Mouse (Mus musculus) liver, postnatal 0 days (tissue): Measurements from ENCODE around the gene Mesp2. TPM values are rescaled to one million over a fixed set of nuclear protein-coding genes. Genes with fewer than 3 reads are reported as not detected.

Source experiments
- ATAC-seq: fragments of 200-750 bp; cut with Nextera tagmentation; 2 replicates; pipeline ENCODE4 v1.8.0; 2017; ENCODE audit warnings: mild to moderate bottlenecking, moderate library complexity
- DNase-seq: peaks from one replicate; pipeline ENCODE4 v3.0.0-alpha.2; 2016
- H3K27ac ChIP-seq: fragments of 300-500 bp; sonication (generic); 2 replicates; pipeline ENCODE4 v1.5.1; 2014; ENCODE audit warnings: antibody characterized with exemption, moderate library complexity, mild to moderate bottlenecking, low read depth
- H3K27me3 ChIP-seq: fragments of 300-500 bp; sonication (generic); 2 replicates; pipeline ENCODE4 v1.6.1; 2014; ENCODE audit warnings: low read length, control low read depth, mixed read lengths; ENCODE audit not compliant: insufficient read depth
- H3K36me3 ChIP-seq: fragments of 300-500 bp; sonication (generic); replicated peaks from 2 replicates; pipeline ENCODE4 v1.6.1; 2014; ENCODE audit warnings: mild to moderate bottlenecking, control low read depth, low read length, moderate library complexity, mixed read lengths; ENCODE audit not compliant: insufficient read depth
- H3K4me1 ChIP-seq: fragments of 300-500 bp; sonication (generic); 2 replicates; pipeline ENCODE4 v1.6.1; 2014; ENCODE audit warnings: antibody characterized with exemption, mild to moderate bottlenecking, control low read depth; ENCODE audit not compliant: insufficient read depth
- H3K4me2 ChIP-seq: fragments of 300-500 bp; sonication (generic); 2 replicates; pipeline ENCODE4 v1.6.1; 2014; ENCODE audit warnings: low read depth, mild to moderate bottlenecking, low read length, moderate library complexity, mixed read lengths
- H3K4me3 ChIP-seq: fragments of 300-500 bp; sonication (generic); 2 replicates; pipeline ENCODE4 v1.5.1; 2014; ENCODE audit warnings: low read depth, low read length
- H3K9ac ChIP-seq: fragments of 300-500 bp; sonication (generic); replicated peaks from 2 replicates; pipeline ENCODE4 v1.6.1; 2014; ENCODE audit warnings: mild to moderate bottlenecking, moderate library complexity
- H3K9me3 ChIP-seq: fragments of 300-500 bp; sonication (generic); 2 replicates; pipeline ENCODE4 v1.6.1; 2016; ENCODE audit warnings: mild to moderate bottlenecking, control low read depth, low read length, mixed read lengths
- CTCF ChIP-seq: sonication (generic); IDR thresholded peaks from 2 replicates; pipeline ENCODE4 v1.5.1; 2016; ENCODE audit warnings: antibody characterized with exemption, low read depth
- EP300 ChIP-seq: IDR thresholded peaks from 2 replicates; pipeline ENCODE4 v1.6.1; 2016; ENCODE audit warnings: antibody characterized with exemption, low read depth, mild to moderate bottlenecking
- WGBS: fragments of 180-500 bp; shearing (Covaris S2); extraction: QIAGEN DNeasy Blood & Tissue Kit; methylation state at CpG from one replicate; pipeline ENCODE4 v1.1.7; 2014; ENCODE audit not compliant: insufficient replicate concordance; 5-methylcytosine and 5-hydroxymethylcytosine counted together
- polyA plus RNA-seq: library from polyadenylated mRNA; unstranded; fragments of >200 nt; fragmentation: Nextera tagmentation; extraction: Ambion mirVana; gene quantifications from 2 replicates; pipeline ENCODE4 v1.2.1, GENCODE M21; 2015

The Mesp2 gene
- polyA plus RNA-seq, 1 experiment from 2014 or later, result 0.07 TPM

- H3K4me3 ChIP-seq, result no peak overlapping the region
- no peaks in the 10 kb centered on the region for H3K36me3 ChIP-seq
- no peak overlapping the region for H3K9ac ChIP-seq
- TF ChIP-seq CTCF (no peak), EP300 (no peak)
- no peak overlapping the region for H3K4me2 ChIP-seq
- no peak for ATAC-seq
- DNase-seq, result no peak
- H3K27ac ChIP-seq, result no peak overlapping the region
- no peaks in the 10 kb centered on the region for H3K27me3 ChIP-seq
- no peaks in the 10 kb centered on the region for H3K9me3 ChIP-seq
- no peaks in the 10 kb centered on the region for H3K4me1 ChIP-seq
- 68% methylated on average over 4 of the region's 4 CpGs for WGBS
Measured at GRCm38 (mm10) chr7:79856305-79856704, 45.8 kb downstream of the Mesp2 start.

DNA sequence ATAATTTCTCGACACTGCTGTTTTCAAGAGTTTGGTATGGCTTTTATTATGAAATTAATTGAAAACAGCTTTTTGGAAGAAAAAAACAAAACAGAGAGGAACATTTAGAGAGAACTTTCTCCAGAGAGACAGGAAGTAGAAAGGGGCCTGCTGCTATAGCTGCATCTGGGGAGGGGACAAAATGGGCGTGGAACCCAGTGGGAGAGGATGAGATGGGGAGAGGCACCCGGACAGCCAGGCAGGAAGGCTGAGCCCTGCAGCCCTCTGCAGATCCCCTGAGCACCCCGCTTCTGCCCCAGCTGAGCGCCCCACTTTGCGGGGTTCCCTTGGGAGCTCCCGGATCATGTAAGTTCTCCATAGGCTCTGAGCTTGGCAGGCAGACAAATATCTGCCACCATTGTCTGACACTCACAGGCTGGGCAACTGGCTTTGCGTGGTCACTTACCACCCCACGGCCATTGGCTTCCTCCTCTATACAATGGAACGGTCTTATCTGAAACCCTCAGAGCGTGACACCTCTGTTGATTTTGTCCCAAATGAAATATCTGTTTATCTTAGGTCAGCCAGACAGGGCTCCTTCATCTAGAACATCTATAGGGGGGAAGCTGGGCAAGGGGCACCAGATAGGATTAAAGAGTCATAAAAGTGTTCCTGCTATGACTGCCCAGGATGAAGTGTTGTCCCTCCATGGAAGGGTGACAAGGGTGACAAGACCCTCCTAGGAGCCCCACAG, 47.8 kb downstream of the Mesp2 start:
- H3K36me3 ChIP-seq, result no peaks in the 10 kb centered on the region
- H3K4me1 ChIP-seq, result no peaks in the 10 kb centered on the region
- TF ChIP-seq EP300 (no peak), CTCF (no peak)
- H3K9ac ChIP-seq, result no peak overlapping the region
- no peak overlapping the region for H3K27ac ChIP-seq
- DNase-seq (no peak), ATAC-seq (no peak)
- no peaks in the 10 kb centered on the region for H3K27me3 ChIP-seq
- WGBS, result 34% methylated on average over 11 of the region's 11 CpGs
- no peak overlapping the region for H3K4me3 ChIP-seq
- H3K4me2 ChIP-seq, result no peak overlapping the region
- no peaks in the 10 kb centered on the region for H3K9me3 ChIP-seq

DNA sequence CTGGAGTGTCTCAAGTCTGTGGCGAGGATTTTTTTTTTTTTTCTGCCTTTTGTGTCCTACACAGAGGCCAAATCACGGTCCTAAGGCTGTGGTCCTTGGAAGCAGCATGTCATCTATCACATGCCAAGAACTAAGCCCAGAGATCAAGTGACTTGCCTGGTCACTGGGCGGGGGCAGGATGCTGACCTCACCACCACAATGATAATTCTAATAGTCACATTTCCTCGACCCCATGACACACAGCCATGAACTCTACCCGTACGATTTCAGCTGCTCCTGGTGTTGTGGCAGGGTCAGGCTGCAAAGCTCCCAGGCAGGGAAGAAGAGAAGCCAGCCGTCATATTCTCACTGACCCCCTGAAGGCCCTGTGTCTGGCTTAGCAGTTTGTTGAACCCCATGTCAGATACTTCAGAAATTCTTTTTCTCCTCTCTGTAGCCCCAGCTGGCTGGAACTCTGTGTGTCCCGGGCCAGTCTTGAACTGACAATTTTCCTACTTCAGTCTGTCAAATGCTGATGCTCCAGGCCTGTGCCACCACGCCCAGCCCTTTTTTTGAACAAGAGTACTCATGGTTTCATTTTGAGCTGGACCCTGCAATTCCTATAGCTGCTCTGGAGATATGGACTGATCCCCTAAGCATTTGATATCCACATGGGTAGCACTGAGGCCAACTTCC, 48.6 kb downstream of the Mesp2 start:
- H3K4me1 ChIP-seq, result no peaks in the 10 kb centered on the region
- no peak for DNase-seq
- no peaks in the 10 kb centered on the region for H3K9me3 ChIP-seq
- no peaks in the 10 kb centered on the region for H3K36me3 ChIP-seq
- H3K9ac ChIP-seq, result no peak overlapping the region
- ATAC-seq, result no peak
- H3K4me2 ChIP-seq, result no peak overlapping the region
- H3K27me3 ChIP-seq, result no peaks in the 10 kb centered on the region
- H3K27ac ChIP-seq, result no peak overlapping the region
- no peak overlapping the region for H3K4me3 ChIP-seq
- TF ChIP-seq CTCF (no peak), EP300 (no peak)
- 53% methylated on average over 9 of the region's 9 CpGs for WGBS

- Histone ChIP-seq H3K27me3 (no peaks in the 10 kb centered on the region), H3K4me1 (no peaks in the 10 kb centered on the region), H3K27ac (no peak within 1 kb of the TSS), H3K4me3 (no peak within 1 kb of the TSS), H3K9me3 (no peaks in the 10 kb centered on the region), H3K36me3 (no peaks in the 10 kb centered on the region), H3K9ac (no peak within 1 kb of the TSS), H3K4me2 (no peak within 1 kb of the TSS)
- 67% methylated on average over 9 of the region's 9 CpGs for WGBS
- DNase-seq (no peak), ATAC-seq (no peak)
- TF ChIP-seq EP300, result no peak
- TF ChIP-seq CTCF, result no peak
Measured at GRCm38 (mm10) chr7:79860811-79861210, 50.3 kb downstream of the Mesp2 start, which contains the start of gene Anpep. Anpep (minus strand) TSS chr7:79861059.

- Histone ChIP-seq H3K4me3 (no peak overlapping the region), H3K9me3 (no peaks in the 10 kb centered on the region), H3K9ac (no peak overlapping the region), H3K27ac (no peak overlapping the region), H3K4me2 (no peak overlapping the region), H3K4me1 (no peaks in the 10 kb centered on the region), H3K27me3 (no peaks in the 10 kb centered on the region), H3K36me3 (no peaks in the 10 kb centered on the region)
- ATAC-seq (no peak), DNase-seq (no peak)
- 64% methylated on average over 8 of the region's 8 CpGs for WGBS
- TF ChIP-seq CTCF (no peak), EP300 (no peak)
Measured at GRCm38 (mm10) chr7:79861794-79862193, 51.3 kb downstream of the Mesp2 start.

Other genes with a start within 250 kb of the Mesp2 start
- gene Rhcg, start 193.1 kb upstream of the Mesp2 start, polyA plus RNA-seq, result 0.20 TPM in 1 of 2 replicates, not detected in the other
- 2.2 and 2.5 TPM in 2 replicates for gene Ticrr, start 150.5 kb upstream of the Mesp2 start, polyA plus RNA-seq
- 0.15 and 0.19 TPM in 2 replicates for gene Kif7, start 95.0 kb upstream of the Mesp2 start, polyA plus RNA-seq
- gene Plin1, start 77.8 kb upstream of the Mesp2 start, polyA plus RNA-seq, result not detected in 2 replicates
- gene Pex11a, start 67.6 kb upstream of the Mesp2 start, polyA plus RNA-seq, result 13.5 and 16.1 TPM in 2 replicates
- gene Wdr93, start 67.6 kb upstream of the Mesp2 start, polyA plus RNA-seq, result 0.11 and 0.19 TPM in 2 replicates
- not detected in 2 replicates for gene Mesp1, start 16.9 kb upstream of the Mesp2 start, polyA plus RNA-seq
- gene Anpep, start 50.3 kb downstream of the Mesp2 start, polyA plus RNA-seq, result 24.8 and 26.7 TPM in 2 replicates
- 8.0 and 8.3 TPM in 2 replicates for gene Ap3s2, start 109.9 kb downstream of the Mesp2 start, polyA plus RNA-seq
- gene Arpin, start 124.6 kb downstream of the Mesp2 start, polyA plus RNA-seq, result 2.5 and 2.8 TPM in 2 replicates
- gene Zfp710, start 214.1 kb downstream of the Mesp2 start, polyA plus RNA-seq, result 5.9 and 6.4 TPM in 2 replicates